Comparison of ENCODE assay signal across 17 mouse cellular contexts in genomic region chr3:55558570-55558969, GRCm38 (mm10).
"Had no signal": no experiment of that assay in that cellular context is flagged by ENCODE, and none has a peak within 500 bp of the region (broad histone marks: within the 10 kb centered on the region; RNA-seq: fewer than 3 reads in every experiment).

No protein-coding gene starts in this region.

- H3K36me3 ChIP-seq: lung, embryonic 15.5 days; midbrain, embryonic 13.5 days; midbrain, embryonic 15.5 days; neural tube, embryonic 12.5 days; stomach, embryonic 15.5 days had no signal

- ATAC-seq: lung, postnatal 0 days; midbrain, embryonic 13.5 days; midbrain, embryonic 15.5 days had no signal

- H3K4me2 ChIP-seq: lung, embryonic 15.5 days; midbrain, embryonic 11.5 days; midbrain, embryonic 13.5 days; midbrain, embryonic 15.5 days; neural tube, embryonic 12.5 days; stomach, embryonic 15.5 days had no signal

- H3K9me3 ChIP-seq: lung, embryonic 15.5 days; megakaryocyte, embryonic 14.5 days; midbrain, embryonic 13.5 days; midbrain, embryonic 15.5 days; neural tube, embryonic 12.5 days; stomach, embryonic 15.5 days had no signal

- H3K4me1 ChIP-seq: megakaryocyte, embryonic 14.5 days; midbrain, embryonic 13.5 days; midbrain, embryonic 15.5 days; neural tube, embryonic 12.5 days; stomach, embryonic 15.5 days had no signal

- H3K27ac ChIP-seq: lung, embryonic 15.5 days; macrophage; midbrain, embryonic 13.5 days; midbrain, embryonic 15.5 days; neural tube, embryonic 12.5 days; stomach, embryonic 15.5 days; stomach, postnatal 0 days had no signal

- H3K4me3 ChIP-seq: lung, embryonic 15.5 days; megakaryocyte, embryonic 14.5 days; midbrain, embryonic 13.5 days; midbrain, embryonic 15.5 days; neural tube, embryonic 12.5 days; stomach, embryonic 15.5 days had no signal

- H3K27me3 ChIP-seq: lung, embryonic 15.5 days; megakaryocyte, embryonic 14.5 days; midbrain, embryonic 13.5 days; midbrain, embryonic 15.5 days; neural tube, embryonic 12.5 days; stomach, embryonic 15.5 days had no signal

- DNase-seq: lung, adult 2 months; lung, postnatal 14 days; lung, postnatal 36 days; right cerebral cortex, postnatal 14 days; thymus, adult 2 months; thymus, postnatal 25 days; thymus, postnatal 4 days had no signal

- H3K9ac ChIP-seq: lung, embryonic 15.5 days; midbrain, embryonic 13.5 days; midbrain, embryonic 15.5 days; neural tube, embryonic 12.5 days; stomach, embryonic 15.5 days had no signal
